Mouse (Mus musculus) fat pad, adult 2 months (tissue): ENCODE measurements around the gene Ipcef1.

Experiments used
- DNase-seq: peaks from one replicate; pipeline ENCODE4 v3.0.0-alpha.2; 2011; ENCODE audit warnings: low read depth, low spot score; ENCODE audit errors: extremely low read depth

Ipcef1 gene

DNA sequence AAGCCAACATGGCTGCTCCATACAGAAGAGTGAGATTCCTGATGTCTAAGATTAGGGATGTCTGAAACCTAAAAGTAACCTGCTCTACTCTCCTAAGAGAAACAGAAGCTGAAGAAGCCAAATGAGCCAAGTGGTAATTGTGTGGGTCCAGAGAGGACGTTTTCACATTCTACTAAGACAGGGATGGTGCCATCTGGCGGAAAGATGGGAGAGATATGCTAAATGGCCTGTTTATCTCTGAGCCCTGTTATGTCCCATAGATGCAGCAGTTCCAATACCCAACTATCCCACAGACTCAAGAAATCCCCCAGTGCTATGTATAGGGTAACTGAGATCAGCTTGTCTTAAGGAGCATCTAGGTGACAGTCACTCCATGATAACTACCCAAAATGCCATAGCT, 74.4 kb downstream of the Ipcef1 start:
- DNase-seq = no peak

DNA sequence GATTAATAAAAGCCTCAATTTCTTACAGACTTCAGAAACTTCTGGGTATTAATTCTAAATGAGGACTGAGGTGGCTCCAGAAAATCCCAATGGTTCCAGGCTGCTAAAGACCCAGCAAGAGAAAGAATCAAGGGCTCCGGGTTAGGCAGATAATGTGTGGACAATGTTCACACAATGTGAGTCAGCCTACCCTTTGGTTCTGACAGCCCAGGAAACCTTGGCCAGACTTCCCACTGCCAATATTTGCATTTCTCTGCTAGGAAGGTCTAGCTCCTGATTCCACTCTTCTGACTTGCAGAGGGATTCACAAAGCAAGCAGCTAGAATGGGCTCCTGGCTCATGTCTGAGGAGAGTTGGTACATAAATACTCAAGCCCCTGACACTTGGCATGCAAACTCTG, 83.9 kb downstream of the Ipcef1 start:
- DNase-seq = no peak

DNA sequence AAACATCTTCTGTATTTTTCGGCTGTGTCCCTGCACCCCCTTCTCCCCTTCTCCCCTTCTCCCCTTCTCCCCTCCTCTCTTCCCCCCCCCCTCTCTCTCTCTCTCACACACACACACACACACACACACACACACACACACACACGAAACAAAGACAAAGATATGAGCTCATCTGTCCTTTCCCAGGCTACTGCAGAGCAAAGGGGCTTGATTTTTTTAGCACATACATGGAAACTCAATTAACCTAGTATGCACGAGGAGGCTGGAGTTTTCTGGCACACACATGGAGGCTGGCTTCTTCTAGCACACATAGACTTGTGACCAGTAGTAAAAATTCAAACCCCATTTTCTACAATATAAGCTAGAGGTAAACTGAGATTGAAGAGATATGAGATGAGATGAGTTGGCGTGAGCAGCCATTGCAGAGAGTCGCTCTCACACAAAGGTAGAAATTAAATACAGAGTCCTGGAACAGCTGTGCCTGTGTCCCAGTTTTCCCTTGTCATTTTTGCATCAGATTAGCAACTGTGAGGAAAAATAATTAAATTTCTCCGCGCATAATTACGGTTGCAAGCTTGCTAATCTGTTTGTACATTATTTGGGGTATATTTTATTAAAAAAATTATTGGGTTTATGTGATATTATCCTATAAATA, 84.6 kb downstream of the Ipcef1 start:
- no peak for DNase-seq

DNA sequence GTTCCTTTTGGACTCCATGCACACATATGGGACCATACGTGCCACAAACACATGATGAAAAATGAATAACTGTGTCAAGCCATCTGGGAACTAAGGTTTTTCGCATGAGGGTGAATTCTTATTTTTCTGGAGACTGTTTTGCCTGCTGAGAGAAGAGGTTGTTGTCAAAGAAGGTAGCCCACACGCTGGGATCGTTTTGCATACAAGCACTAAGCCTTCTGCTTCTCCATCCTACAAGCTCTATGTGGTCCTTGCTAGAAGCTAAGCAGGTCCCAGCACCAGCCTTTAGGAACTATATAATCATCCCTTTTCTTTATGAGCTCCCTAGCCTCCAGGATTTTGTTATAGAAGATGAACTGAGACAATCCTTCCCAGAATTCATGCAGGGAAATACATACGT, 93.5 kb downstream of the Ipcef1 start:
- DNase-seq = no peak

DNA sequence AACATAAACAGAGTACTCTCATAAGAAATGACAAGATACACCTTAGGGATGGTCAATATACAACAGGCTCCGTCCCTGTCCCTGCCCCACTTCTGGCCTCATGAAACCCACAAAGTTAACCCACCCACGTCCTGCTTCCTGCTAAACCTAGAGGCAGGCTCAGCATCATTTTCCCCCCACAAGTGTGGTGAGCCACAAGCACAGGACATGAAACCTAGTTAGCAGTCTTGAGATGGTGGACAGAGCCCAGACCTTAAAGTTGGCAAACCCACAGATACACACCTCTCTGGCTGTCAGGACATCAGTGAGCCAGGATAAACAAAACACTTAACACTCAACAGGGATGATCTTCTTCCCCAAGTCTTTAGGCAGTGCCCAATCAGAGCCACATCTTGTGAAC, 95.9 kb downstream of the Ipcef1 start:
- DNase-seq = no peak

DNA sequence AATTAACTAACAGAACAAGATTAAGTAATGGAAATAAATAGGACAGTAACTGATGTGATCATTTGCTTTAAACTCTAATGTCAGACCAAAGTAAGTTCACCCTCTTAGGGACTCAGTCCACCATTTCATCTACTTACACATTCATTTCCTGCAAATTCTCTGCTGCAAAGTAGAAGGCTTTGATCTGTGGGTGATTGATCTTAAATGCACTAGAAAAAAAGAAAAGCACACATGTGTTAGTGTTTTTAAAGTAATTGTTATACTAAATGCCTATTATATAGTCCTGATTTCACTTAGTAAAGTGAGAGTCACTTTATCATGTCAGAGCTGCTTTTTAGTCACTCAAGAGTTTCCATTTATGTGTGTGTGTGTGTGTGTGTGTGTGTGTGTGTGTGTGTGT, 97.7 kb downstream of the Ipcef1 start:
- no peak for DNase-seq

DNA sequence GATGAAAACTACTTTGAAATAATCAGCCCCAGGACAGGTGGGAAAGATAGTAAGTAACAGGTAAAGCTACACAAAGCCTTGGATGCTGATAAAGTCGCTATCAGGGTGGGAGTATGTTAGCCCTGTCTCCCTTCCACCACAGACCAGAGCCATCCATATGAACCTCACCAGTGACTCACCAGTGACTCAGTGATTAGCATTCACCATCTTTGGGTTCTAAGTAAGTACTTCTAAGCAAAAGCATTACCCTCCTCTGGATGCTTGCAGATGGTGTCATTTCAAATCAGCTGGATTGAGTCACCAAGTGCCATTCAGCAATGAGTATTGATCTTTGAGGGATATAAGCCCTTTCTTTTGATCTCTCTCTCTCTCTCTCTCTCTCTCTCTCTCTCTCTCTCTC, 99.2 kb downstream of the Ipcef1 start:
- no peak for DNase-seq

DNA sequence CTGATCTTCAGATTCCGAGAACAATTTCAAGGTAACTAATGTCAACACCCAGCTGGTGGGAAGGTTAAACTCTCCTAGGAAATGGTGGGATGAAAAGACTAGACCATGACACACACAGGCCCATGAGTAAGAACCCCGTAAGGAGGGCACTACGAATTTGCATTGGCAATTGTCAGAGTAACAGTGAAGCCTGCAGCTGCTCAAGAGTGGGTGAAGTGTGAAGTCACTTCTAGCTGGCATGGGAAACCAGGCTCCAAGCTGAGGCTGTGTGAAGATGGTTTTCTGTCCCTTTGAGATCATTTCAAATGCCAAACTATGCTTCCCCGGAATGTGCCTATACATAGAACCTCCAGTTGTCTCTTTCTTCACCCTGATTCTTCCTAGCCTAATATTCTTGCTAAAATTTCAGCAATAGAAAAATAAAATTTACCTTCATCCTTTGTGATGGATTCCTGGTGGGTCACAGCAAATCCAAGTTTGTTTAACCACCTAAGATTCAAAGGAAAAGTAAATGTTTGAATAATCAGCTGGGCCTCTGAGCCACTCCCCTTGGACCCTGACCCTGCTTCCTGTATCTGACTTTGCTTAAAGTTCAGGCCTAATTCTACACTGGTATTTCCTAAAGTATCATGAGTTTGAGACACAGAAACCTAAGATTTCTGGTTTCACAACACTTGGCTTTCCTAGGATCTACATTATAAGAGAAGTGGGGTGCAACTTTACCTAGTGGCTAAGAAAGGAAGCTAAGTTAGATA, 115.4 kb downstream of the Ipcef1 start:
- no peak for DNase-seq

DNA sequence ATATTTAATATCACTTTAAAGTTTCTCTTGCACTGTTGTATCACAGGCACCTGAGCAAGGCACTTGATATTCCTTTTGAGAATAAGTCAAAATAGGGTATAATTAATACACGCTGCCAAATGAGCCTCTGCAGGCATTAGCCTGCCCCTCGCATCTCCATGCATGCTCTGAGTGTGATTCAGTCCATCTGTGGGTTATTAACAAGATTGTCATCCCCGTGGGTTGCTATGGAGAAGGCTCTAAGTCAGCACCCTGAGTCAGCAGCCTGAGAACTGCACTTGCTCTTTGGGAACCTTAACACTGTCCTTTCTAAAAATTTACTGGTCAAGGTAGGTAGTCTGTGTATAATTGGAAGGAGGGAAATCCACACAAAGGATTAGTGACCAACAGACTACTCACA, 117.5 kb downstream of the Ipcef1 start:
- no peak for DNase-seq

DNA sequence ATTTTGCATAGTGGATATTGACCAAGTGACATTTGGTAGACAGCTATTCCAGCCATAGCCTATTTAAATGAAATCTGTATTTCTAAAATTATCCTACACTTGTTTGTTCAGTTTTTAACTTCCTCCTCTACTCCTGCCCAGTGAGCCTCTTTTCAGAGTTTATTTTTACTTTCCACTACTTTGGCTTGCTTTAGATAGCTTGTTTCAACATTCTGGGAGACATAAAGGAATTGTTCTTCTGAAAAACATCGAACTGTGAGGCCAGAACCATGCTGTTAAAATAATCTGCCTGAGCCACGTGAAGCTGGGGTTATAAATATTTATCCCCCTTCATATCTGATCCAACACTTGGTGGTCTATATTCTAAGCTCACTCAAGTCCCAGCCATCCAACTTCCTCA, 121.4 kb downstream of the Ipcef1 start:
- DNase-seq = no peak

DNA sequence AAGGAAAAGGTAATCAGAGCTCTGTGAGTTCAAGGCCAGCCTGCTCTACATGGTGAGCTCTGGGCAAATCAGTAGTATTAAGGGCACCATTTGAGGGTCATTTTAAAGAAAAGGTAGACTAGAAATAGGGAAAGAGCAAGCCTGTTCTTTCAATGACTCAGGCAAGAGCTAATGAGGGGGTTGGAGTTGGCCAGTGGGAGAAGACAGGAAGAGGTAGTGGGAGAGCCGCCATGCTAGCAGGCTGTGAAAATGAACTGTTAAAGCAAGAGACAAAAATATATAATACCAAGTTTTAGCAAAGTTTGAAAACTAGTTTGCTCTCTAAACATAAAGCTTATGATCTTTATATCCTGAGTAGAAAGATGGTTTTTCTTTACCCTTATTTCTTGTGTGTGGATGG, 121.9 kb downstream of the Ipcef1 start:
- no peak for DNase-seq

DNA sequence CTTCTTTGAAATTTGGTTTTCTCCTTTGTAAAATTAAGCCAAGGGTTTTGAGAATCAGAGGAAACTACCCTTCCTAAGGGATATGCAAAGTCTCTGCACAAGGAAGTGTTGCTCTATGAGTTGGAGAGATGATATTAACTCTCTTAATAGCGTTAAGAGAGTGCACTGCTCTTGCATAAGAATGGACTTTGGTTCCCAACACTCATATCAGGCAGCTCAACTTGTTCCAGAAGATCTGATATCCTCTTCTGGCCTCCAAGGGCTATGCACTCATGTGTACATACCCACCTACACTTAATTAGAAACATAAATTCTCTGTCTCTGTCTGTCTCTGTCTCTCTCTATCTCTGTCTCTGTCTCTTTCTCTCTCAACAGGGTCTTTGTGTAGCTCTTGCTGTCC, 123.4 kb downstream of the Ipcef1 start:
- DNase-seq = no peak

DNA sequence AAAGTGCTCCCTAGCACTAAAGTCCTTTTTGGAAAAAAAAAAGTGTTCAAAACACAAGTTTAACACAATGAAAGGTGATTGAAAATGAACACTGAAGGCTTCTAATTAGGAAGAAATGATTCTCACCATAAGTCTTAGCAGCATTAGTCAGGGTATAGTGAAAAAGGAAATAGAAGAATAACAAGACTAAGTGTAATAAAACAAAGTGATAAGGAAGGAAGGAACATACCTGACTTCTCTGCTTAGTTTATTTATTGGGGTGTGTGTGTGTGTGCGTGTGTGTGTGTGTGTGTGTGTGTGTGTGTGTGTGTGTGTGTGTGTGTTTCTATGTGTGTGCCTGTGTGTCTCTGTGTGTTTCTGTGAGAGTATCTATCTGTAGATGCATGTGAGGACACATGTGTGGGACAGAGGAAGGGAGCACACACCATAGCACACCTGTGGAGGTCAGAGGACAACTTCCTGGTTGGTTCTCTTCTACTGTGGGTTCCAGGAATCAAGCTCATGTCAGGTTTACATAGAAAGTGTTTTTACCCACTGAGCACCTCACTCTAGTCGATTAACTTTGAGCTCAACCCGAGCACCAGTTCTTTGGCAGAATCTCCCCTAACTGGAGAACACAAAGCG, 124.6 kb downstream of the Ipcef1 start:
- no peak for DNase-seq

DNA sequence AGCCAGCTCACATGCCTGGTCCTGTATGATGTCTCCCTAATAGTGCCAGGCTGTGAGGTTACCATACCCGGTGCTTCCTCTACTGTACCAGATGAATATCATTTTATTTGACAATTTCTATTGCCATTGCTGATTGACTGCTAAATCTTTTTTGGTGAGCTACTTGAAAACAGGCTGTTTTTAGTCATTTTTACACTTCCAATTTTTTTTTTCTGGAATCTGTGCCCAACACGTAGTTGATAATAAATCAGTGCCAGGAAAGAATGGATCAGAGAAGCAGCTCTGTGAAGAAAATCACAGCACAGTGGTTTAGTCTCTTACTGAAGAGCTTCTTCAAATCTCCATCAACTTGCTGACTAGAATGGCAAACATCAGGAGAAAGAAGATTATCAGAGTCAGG, 125.6 kb downstream of the Ipcef1 start:
- DNase-seq = no peak

DNA sequence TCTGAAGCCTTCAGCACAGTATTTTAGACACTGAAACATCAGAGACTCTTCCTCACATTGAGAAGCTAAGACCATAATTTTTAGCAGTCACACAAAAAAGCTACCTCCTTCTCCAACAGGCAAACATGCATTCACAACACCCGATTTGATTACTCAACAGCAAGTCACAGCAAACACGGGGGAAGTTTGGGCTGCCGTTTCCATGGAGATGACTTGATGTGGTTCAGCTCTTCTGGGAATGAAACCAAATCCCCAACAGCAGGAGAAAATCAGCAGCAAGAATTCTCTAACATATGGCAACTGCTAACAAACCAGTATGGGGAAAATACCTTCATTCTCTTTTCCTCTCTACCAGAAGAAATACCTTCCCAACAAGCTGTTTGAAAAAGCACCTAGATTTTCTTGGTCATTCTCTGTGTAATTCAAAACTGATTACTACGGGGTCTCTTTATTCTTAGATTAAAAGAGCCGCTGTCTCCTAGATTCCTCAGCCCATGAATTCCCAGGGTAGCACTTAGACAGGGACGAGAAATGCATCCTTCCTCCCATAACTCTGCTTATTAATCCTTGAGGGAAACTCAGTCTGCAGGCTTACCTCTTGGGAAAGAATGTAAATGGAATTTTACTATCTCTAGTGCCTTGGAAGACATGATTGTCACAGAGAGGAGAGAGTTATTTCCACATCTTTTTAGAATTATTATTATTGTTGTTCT, 135.6 kb downstream of the Ipcef1 start:
- DNase-seq = no peak

DNA sequence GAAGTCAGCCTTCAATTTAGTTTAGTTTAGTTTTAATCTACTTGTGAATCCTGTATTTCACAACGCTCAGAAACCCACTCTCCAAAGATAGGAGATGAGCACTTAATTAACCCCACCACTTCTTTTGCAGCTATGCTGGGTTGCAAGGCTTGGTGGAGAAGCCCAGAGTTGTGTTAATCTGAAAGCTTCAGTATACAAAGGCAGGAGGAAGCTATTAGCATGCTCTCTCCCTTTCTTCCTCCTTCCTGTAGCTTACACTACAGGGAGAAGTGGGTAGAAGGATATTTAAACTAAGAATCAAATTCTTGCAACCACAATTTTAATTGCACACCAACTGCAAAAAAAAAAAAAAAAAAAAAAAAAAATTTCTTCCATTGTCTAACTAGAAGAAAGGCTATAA, 136.3 kb downstream of the Ipcef1 start:
- no peak for DNase-seq

DNA sequence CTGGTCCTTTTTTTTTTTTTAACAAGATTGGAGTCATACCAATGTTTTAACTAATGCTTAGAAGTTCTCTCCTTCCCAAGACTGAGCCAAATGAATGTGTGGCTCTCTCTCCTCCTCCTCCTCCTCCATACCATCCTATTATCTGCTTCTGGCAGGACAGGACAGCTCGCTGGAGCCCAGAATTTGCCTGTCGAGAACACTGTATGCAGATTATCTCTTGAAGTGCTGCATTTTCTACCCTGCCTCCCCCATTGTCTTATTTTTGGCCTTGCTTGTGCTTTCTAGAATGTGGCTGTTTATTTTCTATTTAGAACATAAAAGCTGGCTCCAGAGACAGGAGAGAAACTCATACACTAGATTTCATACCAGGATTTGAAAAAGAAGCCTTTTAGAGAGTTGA, 142.5 kb downstream of the Ipcef1 start:
- DNase-seq = no peak

DNA sequence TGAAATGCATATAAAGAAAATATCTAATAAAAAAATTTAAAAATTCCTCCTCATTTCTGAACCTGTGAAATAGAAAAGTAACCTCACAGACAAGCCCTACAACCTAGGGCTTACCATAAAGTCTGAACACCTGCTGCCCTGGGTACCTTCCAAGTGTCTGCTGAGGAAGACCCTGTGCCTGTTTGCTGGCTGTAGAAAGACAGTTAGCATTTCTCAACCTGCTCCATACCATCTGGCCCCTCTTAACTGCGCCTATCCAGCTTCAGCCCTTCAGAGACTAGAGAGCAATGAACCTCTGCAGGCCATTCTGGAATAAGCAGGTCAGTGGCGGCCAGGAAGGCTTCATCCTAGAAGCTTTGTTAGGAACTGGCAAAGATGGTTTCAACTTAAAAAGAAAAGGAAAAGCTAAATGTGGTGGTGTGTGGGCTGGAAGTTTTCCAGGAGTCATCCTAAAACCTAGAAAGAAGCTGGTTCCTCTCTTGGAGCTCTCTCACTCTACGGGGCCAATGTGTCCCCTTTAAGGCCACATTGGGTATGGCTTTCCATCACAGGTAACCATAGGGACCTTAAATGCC, 150.4 kb downstream of the Ipcef1 start:
- no peak for DNase-seq

DNA sequence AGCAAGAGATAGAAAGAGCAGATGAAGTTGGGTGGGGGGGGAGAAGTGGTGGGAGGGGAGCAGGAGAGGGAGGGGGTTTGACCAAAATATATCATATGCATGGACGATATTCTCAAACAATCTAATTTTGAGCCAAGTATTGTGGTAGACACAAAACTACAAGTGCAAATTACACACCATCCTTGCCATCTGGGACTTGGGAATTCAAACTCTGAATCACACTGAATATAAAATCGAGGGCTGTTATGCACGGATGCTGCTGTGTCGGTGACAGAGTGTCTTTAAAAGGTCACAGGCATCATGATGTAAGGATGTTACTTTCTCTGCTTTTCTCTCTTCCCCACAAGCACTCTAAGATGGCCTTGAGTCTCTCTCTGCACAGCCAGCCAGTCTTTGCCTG, 152.2 kb downstream of the Ipcef1 start:
- no peak for DNase-seq

DNA sequence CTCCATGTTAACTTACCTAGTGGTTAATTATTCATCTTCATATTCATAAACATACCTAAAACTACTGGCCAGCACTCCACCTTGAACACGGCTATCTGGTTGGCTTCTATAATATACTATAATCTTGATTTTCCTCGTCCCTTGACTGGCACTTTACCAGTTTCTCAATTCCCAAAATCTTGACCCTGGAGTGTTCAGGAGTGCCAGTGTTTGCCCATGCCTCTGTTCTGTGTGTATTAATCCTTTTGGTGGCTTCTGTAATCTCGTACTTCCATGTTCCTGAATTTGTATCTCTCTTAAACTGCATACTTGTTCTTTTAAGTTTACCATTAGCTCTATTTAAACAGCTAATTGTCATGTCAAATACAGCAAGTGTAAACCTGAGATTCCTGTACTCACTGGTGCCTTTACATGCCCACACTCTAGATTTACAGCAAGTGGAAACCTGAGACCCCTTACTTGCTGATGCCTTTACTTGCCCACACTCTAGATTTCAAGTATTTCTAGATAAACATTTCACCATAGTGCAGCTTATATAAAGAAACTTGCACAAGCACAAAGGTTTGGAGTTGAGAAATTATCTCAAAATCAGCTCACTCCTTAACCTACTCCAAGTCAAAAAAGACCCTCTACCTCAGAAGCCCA, 155.5 kb downstream of the Ipcef1 start:
- no peak for DNase-seq

DNA sequence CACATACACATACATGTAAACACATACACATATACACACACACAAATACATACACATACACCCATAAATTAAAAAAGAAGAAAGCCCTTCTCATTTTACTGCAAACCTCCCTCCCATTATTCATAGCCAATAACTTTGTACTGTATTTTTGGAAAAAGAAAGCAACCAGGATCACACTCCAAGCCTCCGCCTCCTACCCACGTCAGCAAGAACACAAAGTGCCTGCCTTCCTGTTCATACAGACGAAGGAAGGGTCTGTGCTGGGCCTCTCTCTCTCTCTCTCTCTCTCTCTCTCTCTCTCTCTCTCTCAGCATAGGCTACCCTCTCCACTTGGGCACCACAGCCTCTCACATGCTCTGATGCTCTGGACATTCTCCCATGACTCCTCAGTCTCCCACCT, 156.5 kb downstream of the Ipcef1 start:
- DNase-seq = no peak
